ENCODE assay signal across 17 mouse cellular contexts in the genomic region with DNA sequence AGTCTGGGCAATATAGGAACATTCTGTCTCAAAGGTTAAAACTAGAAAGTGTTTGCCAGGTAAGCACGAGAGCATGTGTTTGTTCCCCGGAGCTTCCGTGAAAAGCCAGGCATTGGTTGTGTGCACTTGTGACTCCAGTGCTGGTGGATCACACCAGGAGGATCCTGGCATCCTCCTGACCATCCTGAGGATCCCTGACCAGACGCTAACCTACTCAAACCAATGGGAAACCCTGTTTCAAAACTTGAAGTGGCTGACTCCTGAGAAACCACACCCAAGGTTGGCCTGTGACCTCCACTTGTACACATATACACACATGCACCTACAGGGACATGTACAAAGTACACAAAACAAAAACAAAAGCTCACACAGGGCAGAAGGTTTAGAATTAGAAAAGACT. TPM values are rescaled to one million over a fixed set of nuclear protein-coding genes. Genes with fewer than 3 reads are reported as not detected.
DNase-seq lines count a peak whose midpoint lies in the region; ATAC-seq and TF ChIP-seq lines count a peak whose summit lies in the region.
"Had no signal": no experiment of that assay in that cellular context is flagged by ENCODE, and none has a peak within 500 bp of the region (broad histone marks: within the 10 kb centered on the region; RNA-seq: fewer than 3 reads in every experiment).

No protein-coding gene starts in this region.

- TF ChIP-seq POLR2A in small intestine, adult 2 months (IDR thresholded peaks at IDR 0.05; ENCODE audit: low read depth, low read length), result no peak

- H3K9ac ChIP-seq in liver, embryonic 16.5 days (ENCODE audit: low read depth, low read length), result no peak overlapping the region
- H3K9ac ChIP-seq in liver, embryonic 12.5 days, result no peak overlapping the region
- H3K9ac ChIP-seq in intestine, postnatal 0 days (ENCODE audit: low read depth, low read length), result no peak overlapping the region
- H3K9ac ChIP-seq: embryonic facial prominence, embryonic 13.5 days; forebrain, embryonic 13.5 days; heart, embryonic 12.5 days; hindbrain, embryonic 14.5 days had no signal

- no peak for TF ChIP-seq CTCF in intestine, postnatal 0 days (IDR thresholded peaks at IDR 0.05; ENCODE audit: low read depth)
- TF ChIP-seq CTCF in small intestine, adult 2 months (IDR thresholded peaks at IDR 0.05; ENCODE audit: extremely low read depth, insufficient read length, insufficient replicate concordance, low read depth, low read length), result no peak

- H3K27me3 ChIP-seq in liver, embryonic 16.5 days (ENCODE audit: control insufficient read depth, insufficient read depth, low read depth, low read length), result peaks cover 10% of the 10 kb centered on the region
- peaks cover 28% of the 10 kb centered on the region for H3K27me3 ChIP-seq in liver, embryonic 12.5 days (replicated peaks)
- H3K27me3 ChIP-seq in intestine, postnatal 0 days (replicated peaks; ENCODE audit: control insufficient read depth, insufficient read depth, low read length), result no peaks in the 10 kb centered on the region
- H3K27me3 ChIP-seq in small intestine, adult 2 months (ENCODE audit: control insufficient read depth, insufficient read depth, low read length), result no peaks in the 10 kb centered on the region
- H3K27me3 ChIP-seq: embryonic facial prominence, embryonic 13.5 days; forebrain, embryonic 13.5 days had no signal

- peak; percentile 57 for DNase-seq in yolk sac, embryonic 10.5 days (ENCODE audit: low spot score)
- no peak for DNase-seq in left cerebral cortex, postnatal 36 days (ENCODE audit: low spot score in 2 of 2)
- DNase-seq in right cerebral cortex, adult 2 months (ENCODE audit: low spot score in 2 of 2), result no peak
- DNase-seq: adrenal gland, postnatal 14 days; cerebellum, adult 11-12 months; cerebellum, adult 9-11 months; cerebellum, postnatal 36 days; gastrocnemius, postnatal 25 days had no signal

- 48% methylated on average over 4 of the region's 4 CpGs for WGBS in liver, embryonic 16.5 days (ENCODE audit: insufficient replicate concordance)
- 76% methylated on average over 4 of the region's 4 CpGs for WGBS in liver, embryonic 12.5 days (ENCODE audit: insufficient replicate concordance)
- WGBS in intestine, postnatal 0 days, result 42% methylated on average over 4 of the region's 4 CpGs
- WGBS in small intestine, adult 2 months, result 30% methylated on average over 4 of the region's 4 CpGs

- intact Hi-C loops in left cerebral cortex, postnatal 36 days (cut with DNase I), result no loop called here

- no peaks in the 10 kb centered on the region; the same call in none of the 2 replicates for H3K4me1 ChIP-seq in liver, embryonic 16.5 days (ENCODE audit: control insufficient read depth, low read depth, low read length)
- peaks cover 27% of the 10 kb centered on the region for H3K4me1 ChIP-seq in liver, embryonic 12.5 days
- H3K4me1 ChIP-seq in intestine, postnatal 0 days (replicated peaks; ENCODE audit: control insufficient read depth, insufficient read depth, low read length), result no peaks in the 10 kb centered on the region; the same call in 1 of the 2 replicates
- H3K4me1 ChIP-seq in small intestine, adult 2 months (ENCODE audit: control insufficient read depth, insufficient read depth, insufficient read length, low read length), result peaks cover 11% of the 10 kb centered on the region

- H3K4me2 ChIP-seq in liver, embryonic 16.5 days (ENCODE audit: low read depth, low read length), result no peak overlapping the region
- no peak overlapping the region for H3K4me2 ChIP-seq in liver, embryonic 12.5 days
- no peak overlapping the region for H3K4me2 ChIP-seq in intestine, postnatal 0 days (replicated peaks; ENCODE audit: low read depth)
- H3K4me2 ChIP-seq: embryonic facial prominence, embryonic 13.5 days; forebrain, embryonic 13.5 days; heart, embryonic 12.5 days; hindbrain, embryonic 14.5 days had no signal

- no peaks in the 10 kb centered on the region for H3K9me3 ChIP-seq in liver, embryonic 16.5 days (replicated peaks; ENCODE audit: control insufficient read depth, low read length)
- no peaks in the 10 kb centered on the region for H3K9me3 ChIP-seq in liver, embryonic 12.5 days (replicated peaks)
- no peaks in the 10 kb centered on the region for H3K9me3 ChIP-seq in intestine, postnatal 0 days (ENCODE audit: control insufficient read depth)
- H3K9me3 ChIP-seq: embryonic facial prominence, embryonic 13.5 days; forebrain, embryonic 13.5 days; heart, embryonic 12.5 days; hindbrain, embryonic 10.5 days had no signal

- H3K4me3 ChIP-seq in liver, embryonic 16.5 days (ENCODE audit: low read depth, low read length), result no peak overlapping the region
- H3K4me3 ChIP-seq in liver, embryonic 12.5 days, result no peak overlapping the region
- H3K4me3 ChIP-seq in intestine, postnatal 0 days (ENCODE audit: low read depth, low read length), result no peak overlapping the region
- no peak overlapping the region for H3K4me3 ChIP-seq in small intestine, adult 2 months (ENCODE audit: low read depth, low read length)
- H3K4me3 ChIP-seq: embryonic facial prominence, embryonic 13.5 days; forebrain, embryonic 13.5 days; heart, embryonic 12.5 days; hindbrain, embryonic 10.5 days had no signal

- H3K36me3 ChIP-seq in liver, embryonic 16.5 days (ENCODE audit: control insufficient read depth, insufficient read depth), result no peaks in the 10 kb centered on the region
- H3K36me3 ChIP-seq in liver, embryonic 12.5 days, result no peaks in the 10 kb centered on the region
- H3K36me3 ChIP-seq in intestine, postnatal 0 days (ENCODE audit: control insufficient read depth, insufficient read depth), result no peaks in the 10 kb centered on the region
- H3K36me3 ChIP-seq in small intestine, adult 2 months (ENCODE audit: control insufficient read depth, insufficient read depth, low read length), result no peaks in the 10 kb centered on the region
- H3K36me3 ChIP-seq: heart, embryonic 12.5 days; hindbrain, embryonic 10.5 days had no signal

- no peak for ATAC-seq in liver, embryonic 16.5 days (ENCODE audit: low read depth)
- no peak for ATAC-seq in liver, embryonic 12.5 days
- ATAC-seq in intestine, postnatal 0 days, result peak; percentile 3; the same call in 1 of the 2 replicates
- ATAC-seq: forebrain, embryonic 13.5 days had no signal

- peak overlapping the region; percentile 7; the same call in 1 of the 2 replicates for H3K27ac ChIP-seq in liver, embryonic 16.5 days (ENCODE audit: low read length)
- H3K27ac ChIP-seq in liver, embryonic 12.5 days, result no peak overlapping the region
- H3K27ac ChIP-seq in intestine, postnatal 0 days (ENCODE audit: low read depth, low read length), result peak overlapping the region; percentile 58
- peak overlapping the region; percentile 59 for H3K27ac ChIP-seq in small intestine, adult 2 months (ENCODE audit: insufficient read depth, low read depth, low read length)
- H3K27ac ChIP-seq: embryonic facial prominence, embryonic 13.5 days; forebrain, embryonic 13.5 days; hindbrain, embryonic 10.5 days; hindbrain, embryonic 14.5 days had no signal

RNA-seq across cellular contexts. Expression of gene Gpt2, which starts 4.4 kb away (rescaled TPM):
- 23.8 and 27.1 TPM in 2 replicates for polyA plus RNA-seq in liver, embryonic 16.5 days (2015; fragmentation: Nextera tagmentation; extraction: Ambion mirVana)
- polyA plus RNA-seq in liver, embryonic 12.5 days (2016; fragmentation: Nextera tagmentation; extraction: Ambion mirVana), result 18.5 and 20.1 TPM in 2 replicates
- polyA plus RNA-seq in intestine, postnatal 0 days (2015; fragmentation: Nextera tagmentation; extraction: Ambion mirVana), result 3.5 and 3.6 TPM in 2 replicates
- 11.3 and 15.0 TPM in 2 replicates for polyA plus RNA-seq in small intestine, adult 2 months (2012; rRNA removed)
- total RNA-seq in left cerebral cortex, postnatal 36 days (2021), result 10 to 100 TPM; 56.3 to 60.1 TPM

RNA-seq across cellular contexts. Expression of gene Dnaja2, which starts 58.4 kb away (rescaled TPM):
- 63.5 and 65.7 TPM in 2 replicates for polyA plus RNA-seq in liver, embryonic 16.5 days (2015; fragmentation: Nextera tagmentation; extraction: Ambion mirVana)
- 124 TPM in 2 replicates for polyA plus RNA-seq in liver, embryonic 12.5 days (2016; fragmentation: Nextera tagmentation; extraction: Ambion mirVana)
- polyA plus RNA-seq in intestine, postnatal 0 days (2015; fragmentation: Nextera tagmentation; extraction: Ambion mirVana), result 101 and 104 TPM in 2 replicates
- polyA plus RNA-seq in small intestine, adult 2 months (2012; rRNA removed), result 5.4 and 10.3 TPM in 2 replicates
- total RNA-seq in left cerebral cortex, postnatal 36 days (2021), result 100 to 1,000 TPM; 179 to 197 TPM
